Mouse (Mus musculus): Measurements from ENCODE around the gene Scel. TPM values are rescaled to one million over a fixed set of nuclear protein-coding genes. Genes with fewer than 3 reads are reported as not detected.

Scel gene
- polyA plus RNA-seq, 1 experiment from 2014 or later = 1.3 TPM

- no peak for ATAC-seq
- no peaks in the 10 kb centered on the region for H3K27me3 ChIP-seq (replicated peaks; ENCODE audit: control insufficient read depth, insufficient read depth, low read length)
- H3K9ac ChIP-seq (ENCODE audit: low read depth, low read length) = no peak overlapping the region
- 93% methylated on average over 6 of the region's 6 CpGs for WGBS
- no peak overlapping the region for H3K27ac ChIP-seq (ENCODE audit: low read length)
- no peaks in the 10 kb centered on the region for H3K36me3 ChIP-seq (ENCODE audit: control insufficient read depth, insufficient read depth, low read length)
- H3K9me3 ChIP-seq (ENCODE audit: control insufficient read depth, low read length) = no peaks in the 10 kb centered on the region
- H3K4me2 ChIP-seq (ENCODE audit: low read depth, low read length) = no peak overlapping the region
- no peak overlapping the region for H3K4me3 ChIP-seq (ENCODE audit: low read length)
- no peaks in the 10 kb centered on the region for H3K4me1 ChIP-seq (ENCODE audit: control insufficient read depth, insufficient read depth, low read length)
Measured at GRCm38 (mm10) chr14:103626100-103626499, 113.0 kb downstream of the Scel start.

GRCm38 (mm10) chr14:103629639-103630364, 116.7 kb downstream of the Scel start:
- Histone ChIP-seq H3K9ac (ENCODE audit: low read depth, low read length) (no peak overlapping the region), H3K9me3 (ENCODE audit: control insufficient read depth, low read length) (no peaks in the 10 kb centered on the region), H3K36me3 (ENCODE audit: control insufficient read depth, insufficient read depth, low read length) (no peaks in the 10 kb centered on the region), H3K27ac (ENCODE audit: low read length) (no peak overlapping the region), H3K27me3 (replicated peaks; ENCODE audit: control insufficient read depth, insufficient read depth, low read length) (no peaks in the 10 kb centered on the region), H3K4me2 (ENCODE audit: low read depth, low read length) (no peak overlapping the region), H3K4me1 (ENCODE audit: control insufficient read depth, insufficient read depth, low read length) (no peaks in the 10 kb centered on the region), H3K4me3 (ENCODE audit: low read length) (no peak overlapping the region)
- ATAC-seq = no peak
- 73% methylated on average over 7 of the region's 7 CpGs for WGBS

- Histone ChIP-seq H3K9ac (ENCODE audit: low read depth, low read length) (no peak overlapping the region), H3K4me1 (ENCODE audit: control insufficient read depth, insufficient read depth, low read length) (no peaks in the 10 kb centered on the region), H3K4me2 (ENCODE audit: low read depth, low read length) (no peak overlapping the region), H3K27me3 (replicated peaks; ENCODE audit: control insufficient read depth, insufficient read depth, low read length) (no peaks in the 10 kb centered on the region), H3K36me3 (ENCODE audit: control insufficient read depth, insufficient read depth, low read length) (no peaks in the 10 kb centered on the region), H3K4me3 (ENCODE audit: low read length) (no peak overlapping the region), H3K9me3 (ENCODE audit: control insufficient read depth, low read length) (no peaks in the 10 kb centered on the region), H3K27ac (ENCODE audit: low read length) (no peak overlapping the region)
- no peak for ATAC-seq
- 82% methylated on average over 8 of the region's 8 CpGs for WGBS
Measured at GRCm38 (mm10) chr14:103630545-103630944, 117.4 kb downstream of the Scel start.

- H3K9me3 ChIP-seq (ENCODE audit: control insufficient read depth, low read length) = no peaks in the 10 kb centered on the region
- no peaks in the 10 kb centered on the region for H3K4me1 ChIP-seq (ENCODE audit: control insufficient read depth, insufficient read depth, low read length)
- no peaks in the 10 kb centered on the region for H3K36me3 ChIP-seq (ENCODE audit: control insufficient read depth, insufficient read depth, low read length)
- no peak overlapping the region for H3K9ac ChIP-seq (ENCODE audit: low read depth, low read length)
- no peak overlapping the region for H3K27ac ChIP-seq (ENCODE audit: low read length)
- no peak overlapping the region for H3K4me3 ChIP-seq (ENCODE audit: low read length)
- ATAC-seq = no peak
- no peak overlapping the region for H3K4me2 ChIP-seq (ENCODE audit: low read depth, low read length)
- peaks cover 3% of the 10 kb centered on the region; the same call in 1 of the 2 replicates for H3K27me3 ChIP-seq (replicated peaks; ENCODE audit: control insufficient read depth, insufficient read depth, low read length)
- 65% methylated on average over 3 of the region's 3 CpGs for WGBS
Measured at GRCm38 (mm10) chr14:103643933-103644332, 130.8 kb downstream of the Scel start.

- Histone ChIP-seq H3K9ac (ENCODE audit: low read depth, low read length) (no peak overlapping the region), H3K4me1 (ENCODE audit: control insufficient read depth, insufficient read depth, low read length) (peaks cover 3% of the 10 kb centered on the region; the same call in 1 of the 2 replicates), H3K36me3 (ENCODE audit: control insufficient read depth, insufficient read depth, low read length) (no peaks in the 10 kb centered on the region), H3K27me3 (replicated peaks; ENCODE audit: control insufficient read depth, insufficient read depth, low read length) (peaks cover 11% of the 10 kb centered on the region; the same call in 1 of the 2 replicates), H3K27ac (ENCODE audit: low read length) (no peak overlapping the region), H3K9me3 (ENCODE audit: control insufficient read depth, low read length) (no peaks in the 10 kb centered on the region), H3K4me2 (ENCODE audit: low read depth, low read length) (no peak overlapping the region), H3K4me3 (ENCODE audit: low read length) (no peak overlapping the region)
- WGBS = 82% methylated on average over 2 of the region's 2 CpGs
- no peak for ATAC-seq
Measured at GRCm38 (mm10) chr14:103647981-103648380, 134.8 kb downstream of the Scel start.

GRCm38 (mm10) chr14:103648623-103649255, 135.6 kb downstream of the Scel start:
- ATAC-seq = no peak
- 43% methylated on average over 12 of the region's 12 CpGs for WGBS
- peaks cover 11% of the 10 kb centered on the region; the same call in 1 of the 2 replicates for H3K27me3 ChIP-seq (replicated peaks; ENCODE audit: control insufficient read depth, insufficient read depth, low read length)
- no peak overlapping the region for H3K27ac ChIP-seq (ENCODE audit: low read length)
- peaks cover 3% of the 10 kb centered on the region; the same call in 1 of the 2 replicates for H3K4me1 ChIP-seq (ENCODE audit: control insufficient read depth, insufficient read depth, low read length)
- H3K9me3 ChIP-seq (ENCODE audit: control insufficient read depth, low read length) = no peaks in the 10 kb centered on the region
- no peak overlapping the region for H3K4me2 ChIP-seq (ENCODE audit: low read depth, low read length)
- H3K36me3 ChIP-seq (ENCODE audit: control insufficient read depth, insufficient read depth, low read length) = no peaks in the 10 kb centered on the region
- no peak overlapping the region for H3K4me3 ChIP-seq (ENCODE audit: low read length)
- H3K9ac ChIP-seq (ENCODE audit: low read depth, low read length) = no peak overlapping the region

GRCm38 (mm10) chr14:103649302-103649701, 136.2 kb downstream of the Scel start:
- Histone ChIP-seq H3K36me3 (ENCODE audit: control insufficient read depth, insufficient read depth, low read length) (no peaks in the 10 kb centered on the region), H3K4me3 (ENCODE audit: low read length) (no peak overlapping the region), H3K27ac (ENCODE audit: low read length) (no peak overlapping the region), H3K9ac (ENCODE audit: low read depth, low read length) (no peak overlapping the region), H3K4me2 (ENCODE audit: low read depth, low read length) (peak overlapping the region; percentile 95), H3K27me3 (replicated peaks; ENCODE audit: control insufficient read depth, insufficient read depth, low read length) (peaks cover 11% of the 10 kb centered on the region; the same call in 1 of the 2 replicates), H3K4me1 (ENCODE audit: control insufficient read depth, insufficient read depth, low read length) (peaks cover 3% of the 10 kb centered on the region; the same call in 1 of the 2 replicates), H3K9me3 (ENCODE audit: control insufficient read depth, low read length) (no peaks in the 10 kb centered on the region)
- no peak for ATAC-seq
- 54% methylated on average over 4 of the region's 4 CpGs for WGBS

- peak; percentile 97 for ATAC-seq
- Histone ChIP-seq H3K9ac (ENCODE audit: low read depth, low read length) (peak within 1 kb of the TSS; percentile 77), H3K4me1 (ENCODE audit: control insufficient read depth, insufficient read depth, low read length) (peaks cover 3% of the 10 kb centered on the region; the same call in 1 of the 2 replicates), H3K4me3 (ENCODE audit: low read length) (peak within 1 kb of the TSS; percentile 82), H3K9me3 (ENCODE audit: control insufficient read depth, low read length) (no peaks in the 10 kb centered on the region), H3K4me2 (ENCODE audit: low read depth, low read length) (peak within 1 kb of the TSS; percentile 95), H3K27me3 (replicated peaks; ENCODE audit: control insufficient read depth, insufficient read depth, low read length) (peaks cover 11% of the 10 kb centered on the region; the same call in 1 of the 2 replicates), H3K27ac (ENCODE audit: low read length) (peak within 1 kb of the TSS; percentile 81), H3K36me3 (ENCODE audit: control insufficient read depth, insufficient read depth, low read length) (no peaks in the 10 kb centered on the region)
- WGBS = under 1% methylated on average over 30 of the region's 32 CpGs
Measured at GRCm38 (mm10) chr14:103649896-103650334, 136.8 kb downstream of the Scel start, which contains the start of gene Slain1. Gene Slain1 (plus strand): TSS chr14:103650228.

- ATAC-seq = peak; percentile 75
- Histone ChIP-seq H3K4me2 (ENCODE audit: low read depth, low read length) (peak overlapping the region; percentile 95), H3K9me3 (ENCODE audit: control insufficient read depth, low read length) (no peaks in the 10 kb centered on the region), H3K9ac (ENCODE audit: low read depth, low read length) (peak overlapping the region; percentile 77), H3K27ac (ENCODE audit: low read length) (peak overlapping the region; percentile 81), H3K4me1 (ENCODE audit: control insufficient read depth, insufficient read depth, low read length) (peaks cover 3% of the 10 kb centered on the region; the same call in 1 of the 2 replicates), H3K4me3 (ENCODE audit: low read length) (peak overlapping the region; percentile 82), H3K27me3 (replicated peaks; ENCODE audit: control insufficient read depth, insufficient read depth, low read length) (peaks cover 11% of the 10 kb centered on the region; the same call in 1 of the 2 replicates), H3K36me3 (ENCODE audit: control insufficient read depth, insufficient read depth, low read length) (no peaks in the 10 kb centered on the region)
- under 1% methylated on average over 52 of the region's 67 CpGs for WGBS
Measured at GRCm38 (mm10) chr14:103650413-103651101, 137.4 kb downstream of the Scel start.

Data from intestine, embryonic 16.5 days (tissue).